Mouse (Mus musculus) liver, embryonic 13.5 days (tissue): Measurements from ENCODE around the gene Stau1. TPM values are rescaled to one million over a fixed set of nuclear protein-coding genes. Genes with fewer than 3 reads are reported as not detected.
A peak's percentile ranks its signal among the peaks of the same experiment; 100 is the strongest.

Source experiments
- ATAC-seq: fragments of 200-750 bp; cut with Nextera tagmentation; 2 replicates; pipeline ENCODE4 v1.8.0; 2017; ENCODE audit warnings: low read depth, mild to moderate bottlenecking, moderate number of reproducible peaks, moderate library complexity
- DNase-seq: peaks from one replicate; pipeline ENCODE4 v3.0.0; 2022
- H3K27ac ChIP-seq: fragments of 300-500 bp; sonication (generic); 2 replicates; pipeline ENCODE4 v1.5.1; 2015; ENCODE audit warnings: moderate library complexity, mild to moderate bottlenecking, inconsistent platforms
- H3K27me3 ChIP-seq: fragments of 300-500 bp; sonication (generic); 2 replicates; pipeline ENCODE4 v1.6.1; 2015; ENCODE audit warnings: mild to moderate bottlenecking, inconsistent platforms
- H3K36me3 ChIP-seq: fragments of 300-500 bp; sonication (generic); 2 replicates; pipeline ENCODE4 v1.6.1; 2015; ENCODE audit warnings: mild to moderate bottlenecking, inconsistent platforms
- H3K4me1 ChIP-seq: fragments of 300-500 bp; sonication (generic); replicated peaks from 2 replicates; pipeline ENCODE4 v1.6.1; 2015; ENCODE audit warnings: inconsistent platforms
- H3K4me2 ChIP-seq: fragments of 300-500 bp; sonication (generic); 2 replicates; pipeline ENCODE4 v1.6.1; 2015; ENCODE audit warnings: inconsistent platforms, mild to moderate bottlenecking, moderate library complexity
- H3K4me3 ChIP-seq: fragments of 300-500 bp; sonication (generic); replicated peaks from 2 replicates; pipeline ENCODE4 v1.5.1; 2015; ENCODE audit warnings: mild to moderate bottlenecking, inconsistent platforms
- H3K9ac ChIP-seq: fragments of 300-500 bp; sonication (generic); 2 replicates; pipeline ENCODE4 v1.6.1; 2015; ENCODE audit warnings: mild to moderate bottlenecking, inconsistent platforms
- H3K9me3 ChIP-seq: fragments of 300-500 bp; sonication (generic); replicated peaks from 2 replicates; pipeline ENCODE4 v1.6.1; 2016; ENCODE audit warnings: inconsistent platforms
- WGBS: fragments of 180-500 bp; shearing (Covaris S2); methylation state at CpG from one replicate; pipeline ENCODE4 v1.1.7; 2015; ENCODE audit not compliant: insufficient replicate concordance; 5-methylcytosine and 5-hydroxymethylcytosine counted together
- polyA plus RNA-seq: library from polyadenylated mRNA; unstranded; fragments of >200 nt; fragmentation: Nextera tagmentation; extraction: Ambion mirVana; gene quantifications from 2 replicates; pipeline ENCODE4 v1.2.1, GENCODE M21; 2015

Stau1 gene
- polyA plus RNA-seq, 1 experiment from 2014 or later: 24.2 TPM

GRCm38 (mm10) chr2:166909729-166910128 lies 86.4 kb downstream of the Stau1 start:
- DNase-seq (no peak), ATAC-seq (no peak)
- no peaks in the 10 kb centered on the region for H3K9me3 ChIP-seq
- WGBS: 91% methylated on average over 3 of the region's 3 CpGs
- H3K9ac ChIP-seq: no peak overlapping the region
- H3K27me3 ChIP-seq: no peaks in the 10 kb centered on the region
- H3K4me2 ChIP-seq: no peak overlapping the region
- no peak overlapping the region for H3K4me3 ChIP-seq
- no peak overlapping the region; the same call in 1 of the 2 replicates for H3K27ac ChIP-seq
- peaks cover 25% of the 10 kb centered on the region for H3K36me3 ChIP-seq
- H3K4me1 ChIP-seq: peaks cover 38% of the 10 kb centered on the region

GRCm38 (mm10) chr2:166906523-166907182 lies 89.4 kb downstream of the Stau1 start:
- Histone ChIP-seq H3K4me1 (peaks cover 47% of the 10 kb centered on the region), H3K27ac (peak overlapping the region; percentile 98), H3K27me3 (no peaks in the 10 kb centered on the region), H3K9me3 (no peaks in the 10 kb centered on the region), H3K4me3 (peak overlapping the region; percentile 85), H3K36me3 (peaks cover 25% of the 10 kb centered on the region), H3K4me2 (peak overlapping the region; percentile 86), H3K9ac (peak overlapping the region; percentile 95)
- WGBS: under 1% methylated on average over 28 of the region's 28 CpGs
- DNase-seq (peak; percentile 29), ATAC-seq (peak; percentile 59)

- Histone ChIP-seq H3K36me3 (peaks cover 21% of the 10 kb centered on the region), H3K4me2 (peak within 1 kb of the TSS; percentile 86), H3K4me3 (peak within 1 kb of the TSS; percentile 85), H3K4me1 (peaks cover 43% of the 10 kb centered on the region), H3K27ac (peak within 1 kb of the TSS; percentile 98), H3K27me3 (no peaks in the 10 kb centered on the region), H3K9ac (peak within 1 kb of the TSS; percentile 95), H3K9me3 (no peaks in the 10 kb centered on the region)
- DNase-seq: peak; percentile 93
- peak; percentile 96 for ATAC-seq
- under 1% methylated on average over 77 of the region's 80 CpGs for WGBS
Measured at GRCm38 (mm10) chr2:166905711-166906522, 90.2 kb downstream of the Stau1 start, which contains the start of gene Cse1l. TSS of gene Cse1l (plus strand) at chr2:166906040.

GRCm38 (mm10) chr2:166903719-166904282 lies 92.3 kb downstream of the Stau1 start:
- H3K4me2 ChIP-seq: no peak overlapping the region
- H3K9me3 ChIP-seq: no peaks in the 10 kb centered on the region
- H3K36me3 ChIP-seq: peaks cover 6% of the 10 kb centered on the region
- H3K9ac ChIP-seq: no peak overlapping the region
- no peak overlapping the region for H3K27ac ChIP-seq
- no peaks in the 10 kb centered on the region for H3K27me3 ChIP-seq
- H3K4me1 ChIP-seq: peaks cover 37% of the 10 kb centered on the region
- 86% methylated on average over 6 of the region's 6 CpGs for WGBS
- ATAC-seq (no peak), DNase-seq (no peak)
- H3K4me3 ChIP-seq: no peak overlapping the region

GRCm38 (mm10) chr2:166900792-166901505 lies 95.2 kb downstream of the Stau1 start:
- Histone ChIP-seq H3K27ac (no peak overlapping the region), H3K27me3 (no peaks in the 10 kb centered on the region), H3K9ac (no peak overlapping the region), H3K9me3 (no peaks in the 10 kb centered on the region), H3K4me3 (no peak overlapping the region), H3K36me3 (0 out of 2 replicates have a peak, but pooled peaks cover 6% of the 10 kb centered on the region), H3K4me2 (no peak overlapping the region), H3K4me1 (peaks cover 23% of the 10 kb centered on the region)
- ATAC-seq: no peak
- WGBS: 75% methylated on average over 8 of the region's 8 CpGs
- no peak for DNase-seq

GRCm38 (mm10) chr2:166899746-166900145 lies 96.4 kb downstream of the Stau1 start:
- peaks cover 14% of the 10 kb centered on the region for H3K36me3 ChIP-seq
- H3K4me2 ChIP-seq: no peak overlapping the region
- DNase-seq (no peak), ATAC-seq (no peak)
- 65% methylated on average over 3 of the region's 3 CpGs for WGBS
- H3K27me3 ChIP-seq: no peaks in the 10 kb centered on the region
- H3K4me1 ChIP-seq: peaks cover 15% of the 10 kb centered on the region
- H3K9me3 ChIP-seq: no peaks in the 10 kb centered on the region
- no peak overlapping the region for H3K27ac ChIP-seq
- no peak overlapping the region for H3K9ac ChIP-seq
- no peak overlapping the region for H3K4me3 ChIP-seq

GRCm38 (mm10) chr2:166899161-166899560 lies 96.9 kb downstream of the Stau1 start:
- H3K9ac ChIP-seq: no peak overlapping the region
- ATAC-seq (0 out of 2 replicates have a peak, but pooled peaks have one; percentile 27), DNase-seq (no peak)
- H3K27ac ChIP-seq: no peak overlapping the region
- no peak overlapping the region for H3K4me2 ChIP-seq
- H3K9me3 ChIP-seq: no peaks in the 10 kb centered on the region
- H3K4me3 ChIP-seq: no peak overlapping the region
- 70% methylated on average over 2 of the region's 2 CpGs for WGBS
- H3K27me3 ChIP-seq: no peaks in the 10 kb centered on the region
- H3K36me3 ChIP-seq: peaks cover 20% of the 10 kb centered on the region
- peaks cover 15% of the 10 kb centered on the region for H3K4me1 ChIP-seq

Other genes starting within 250 kb of the Stau1 start
- gene Trp53rkb, start 203.8 kb downstream of the Stau1 start, polyA plus RNA-seq: 3.8 and 4.5 TPM in 2 replicates
- 3.4 and 5.1 TPM in 2 replicates for gene Arfgef2, start 190.7 kb downstream of the Stau1 start, polyA plus RNA-seq
- gene Cse1l, start 90.3 kb downstream of the Stau1 start, polyA plus RNA-seq: 69.3 and 92.1 TPM in 2 replicates
- 53.6 and 59.5 TPM in 2 replicates for gene Ddx27, start 18.9 kb upstream of the Stau1 start, polyA plus RNA-seq
- gene Znfx1, start 66.7 kb upstream of the Stau1 start, polyA plus RNA-seq: 7.0 and 8.2 TPM in 2 replicates
- gene Kcnb1, start 193.9 kb upstream of the Stau1 start, polyA plus RNA-seq: 0.16 and 0.25 TPM in 2 replicates
- 1.2 and 1.4 TPM in 2 replicates for gene Ptgis, start 244.3 kb upstream of the Stau1 start, polyA plus RNA-seq